Mouse (Mus musculus): ENCODE results near the gene Tmem54.

The Tmem54 gene

GRCm38 (mm10) chr4:129129387-129129786 is 24.0 kb downstream of the Tmem54 start:
- DNase-seq (ENCODE audit: low spot score), result no peak

- DNase-seq (ENCODE audit: low spot score), result peak; percentile 33
These were observed 24.8 kb downstream of the Tmem54 start for GRCm38 (mm10) chr4:129130149-129130548.

- DNase-seq (ENCODE audit: low spot score), result peak; percentile 45
These were observed 25.5 kb downstream of the Tmem54 start for GRCm38 (mm10) chr4:129130755-129131303.

GRCm38 (mm10) chr4:129134799-129135585 is 29.6 kb downstream of the Tmem54 start:
- DNase-seq (ENCODE audit: low spot score), result peak; percentile 79

DNA sequence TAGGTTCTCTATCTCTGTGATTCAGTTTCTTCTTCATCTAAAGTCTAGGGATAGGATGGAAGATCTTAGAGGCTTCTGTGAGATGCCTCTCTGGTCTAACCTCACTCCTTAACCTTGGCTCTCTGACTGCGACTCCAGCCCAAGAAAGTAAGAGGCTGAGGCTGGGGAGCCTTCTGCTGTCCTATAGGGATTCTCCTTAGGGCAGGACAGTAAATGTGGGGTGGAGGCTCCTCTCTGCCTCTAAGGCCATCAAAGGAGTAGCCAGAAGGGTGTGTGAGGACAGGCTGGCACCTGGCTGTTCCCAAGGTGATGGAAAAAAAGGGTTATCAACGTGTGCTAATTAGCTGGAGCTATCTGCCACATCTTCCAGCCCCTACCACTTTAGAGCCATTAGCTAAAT is 30.3 kb downstream of the Tmem54 start:
- no peak for DNase-seq (ENCODE audit: low spot score)

GRCm38 (mm10) chr4:129136189-129136578 is 30.8 kb downstream of the Tmem54 start:
- DNase-seq (ENCODE audit: low spot score), result no peak

GRCm38 (mm10) chr4:129136579-129137391 is 31.4 kb downstream of the Tmem54 start, which contains the start of gene Fndc5:
TSS of gene Fndc5 (plus strand) at chr4:129136999.
- DNase-seq (ENCODE audit: low spot score), result no peak

GRCm38 (mm10) chr4:129137392-129138321 is 32.3 kb downstream of the Tmem54 start:
- no peak for DNase-seq (ENCODE audit: low spot score)

DNA sequence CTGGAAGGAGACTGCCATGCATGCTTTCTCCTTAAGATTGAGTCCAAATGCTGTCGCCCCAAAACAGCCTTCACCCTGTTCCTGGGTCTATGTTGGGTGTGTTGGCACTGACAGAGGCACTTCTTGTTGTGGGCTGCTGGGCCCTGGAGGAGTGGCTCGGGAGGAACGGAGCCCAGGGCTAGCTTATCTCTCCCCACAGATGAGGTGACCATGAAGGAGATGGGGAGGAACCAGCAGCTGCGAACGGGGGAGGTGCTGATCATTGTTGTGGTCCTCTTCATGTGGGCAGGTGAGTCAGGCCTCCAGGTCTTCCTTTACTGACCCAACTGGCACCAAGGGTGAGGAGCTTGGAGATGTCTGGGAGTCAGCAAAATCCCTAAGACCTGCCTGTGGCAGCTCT is 34.3 kb downstream of the Tmem54 start:
- no peak for DNase-seq (ENCODE audit: low spot score)

DNA sequence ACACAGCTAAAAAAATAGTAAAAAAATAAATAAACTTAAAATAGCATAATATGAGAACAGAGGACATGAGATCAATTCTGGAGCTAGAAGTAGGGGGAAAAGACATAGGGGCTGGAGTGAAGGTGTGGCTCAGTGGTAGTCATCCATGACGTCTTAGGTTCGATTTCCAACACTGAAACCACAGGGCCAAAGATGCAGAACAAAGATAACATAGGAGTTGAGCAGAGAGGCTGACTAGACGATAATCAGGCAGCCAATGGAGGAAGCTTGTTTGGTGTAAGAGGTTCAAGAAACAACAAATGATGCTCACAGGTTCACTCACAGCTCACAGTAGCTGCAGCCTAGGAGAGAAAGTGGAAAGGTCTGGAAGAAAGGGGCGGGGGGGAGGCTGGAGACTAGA is 35.5 kb downstream of the Tmem54 start:
- no peak for DNase-seq (ENCODE audit: low spot score)

DNA sequence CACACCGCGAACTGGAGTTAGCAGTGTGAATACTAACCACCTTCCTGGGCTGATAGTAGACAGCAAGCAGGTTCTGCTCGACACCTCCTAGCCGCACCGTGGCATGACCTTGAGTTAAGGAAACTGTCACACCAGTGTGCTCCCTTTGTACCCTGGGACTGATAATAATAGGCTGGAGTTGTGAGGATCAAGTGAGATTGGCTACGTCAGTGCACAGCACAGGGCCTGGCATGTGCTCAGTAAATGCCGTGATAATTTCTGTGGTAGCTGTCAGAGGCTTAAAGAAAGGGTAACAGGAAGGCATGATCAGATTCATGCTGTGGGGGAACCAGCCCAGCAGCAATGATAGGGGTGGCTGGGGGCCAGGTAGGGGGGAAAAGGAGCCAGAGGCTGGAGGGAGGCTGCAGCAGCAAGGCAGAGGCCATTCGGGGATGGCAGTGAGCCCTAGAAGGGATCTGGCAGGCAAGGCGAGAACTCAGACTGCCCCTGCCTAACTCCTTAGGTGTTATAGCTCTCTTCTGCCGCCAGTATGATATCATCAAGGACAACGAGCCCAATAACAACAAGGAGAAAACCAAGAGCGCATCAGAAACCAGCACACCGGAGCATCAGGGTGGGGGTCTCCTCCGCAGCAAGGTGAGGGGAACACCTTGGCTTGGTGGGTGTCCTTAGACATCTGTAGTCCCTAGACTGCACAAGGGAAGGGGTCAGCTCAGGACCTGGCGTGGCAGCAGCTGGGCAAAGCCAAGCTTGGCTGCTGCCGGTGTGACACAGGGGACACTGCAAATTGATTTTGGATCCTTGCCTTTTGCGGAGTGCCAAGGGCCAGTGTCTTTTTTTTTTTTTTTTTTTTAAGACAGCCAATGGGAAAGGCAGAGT is 36.5 kb downstream of the Tmem54 start:
- DNase-seq (ENCODE audit: low spot score), result no peak

DNA sequence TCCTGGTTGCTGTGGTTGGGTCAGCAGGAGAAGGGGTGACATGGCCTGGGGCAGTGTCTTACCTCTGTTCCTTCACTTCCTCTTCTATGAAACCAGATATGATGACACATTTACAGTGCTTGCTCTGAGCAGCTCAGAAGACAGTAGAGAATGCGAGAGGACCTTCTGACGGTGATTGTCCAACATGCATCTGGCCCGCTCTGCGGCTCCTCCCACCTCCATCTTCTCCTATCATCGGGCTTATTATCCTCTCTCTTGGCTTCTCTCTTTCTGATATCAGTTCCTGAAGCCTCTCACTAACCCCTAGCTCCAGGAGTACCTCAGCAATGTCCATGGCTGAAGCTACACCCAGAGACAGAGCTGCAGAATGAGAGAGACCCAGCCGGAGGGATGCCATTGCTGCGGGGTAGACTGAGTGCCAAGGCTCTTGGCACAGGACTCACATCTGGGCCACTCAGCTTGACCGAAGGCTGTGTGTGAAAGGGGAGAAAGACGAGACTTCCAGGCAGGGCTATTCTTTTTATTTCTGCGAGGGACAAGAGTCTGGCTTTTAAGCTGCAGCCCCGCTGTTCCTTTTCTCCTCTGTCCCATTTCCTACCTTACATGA is 37.2 kb downstream of the Tmem54 start:
- no peak for DNase-seq (ENCODE audit: low spot score)

DNA sequence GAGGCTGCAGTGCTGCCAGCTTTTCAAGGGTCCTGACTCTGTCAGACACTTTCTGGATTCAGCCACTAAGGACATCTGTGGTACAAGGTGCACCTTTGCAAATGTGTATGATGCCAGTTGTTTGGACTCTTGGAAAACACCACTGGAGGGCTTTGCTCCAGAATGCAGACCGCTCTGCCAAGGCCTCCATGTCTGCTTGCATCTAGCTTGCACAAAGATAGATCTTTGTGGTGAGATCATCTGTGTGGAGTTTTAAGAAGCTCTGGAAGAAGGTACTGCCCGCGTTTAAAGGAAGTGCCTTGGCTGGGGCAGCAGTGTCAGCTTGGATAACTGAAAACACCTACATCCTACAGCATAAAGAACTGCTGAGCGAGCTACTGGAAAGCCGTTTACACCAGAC is 38.2 kb downstream of the Tmem54 start:
- DNase-seq (ENCODE audit: low spot score), result no peak

- DNase-seq (ENCODE audit: low spot score), result no peak
These were observed 39.3 kb downstream of the Tmem54 start for GRCm38 (mm10) chr4:129144401-129145367.

- no peak for DNase-seq (ENCODE audit: low spot score)
These were observed 40.1 kb downstream of the Tmem54 start for GRCm38 (mm10) chr4:129145411-129145810.

GRCm38 (mm10) chr4:129145943-129146342 is 40.6 kb downstream of the Tmem54 start:
- no peak for DNase-seq (ENCODE audit: low spot score)

DNA sequence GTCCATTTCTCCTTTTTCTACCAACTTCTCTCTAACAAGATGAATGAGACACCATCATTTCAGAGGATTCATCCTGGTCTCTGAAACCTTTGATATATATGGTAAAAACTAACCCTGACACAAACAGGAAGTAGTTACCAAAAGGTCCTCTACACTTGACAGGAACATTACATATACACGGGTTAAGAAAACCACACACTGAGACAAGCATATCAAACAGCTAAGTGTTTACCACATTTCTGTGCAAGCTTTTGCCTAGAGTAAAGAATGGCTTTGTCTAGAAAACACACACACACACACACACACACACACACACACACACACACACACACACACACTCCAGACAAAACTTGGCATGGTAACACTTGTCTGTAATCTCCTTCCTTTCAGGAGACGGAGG is 41.0 kb downstream of the Tmem54 start:
- DNase-seq (ENCODE audit: low spot score), result no peak

DNA sequence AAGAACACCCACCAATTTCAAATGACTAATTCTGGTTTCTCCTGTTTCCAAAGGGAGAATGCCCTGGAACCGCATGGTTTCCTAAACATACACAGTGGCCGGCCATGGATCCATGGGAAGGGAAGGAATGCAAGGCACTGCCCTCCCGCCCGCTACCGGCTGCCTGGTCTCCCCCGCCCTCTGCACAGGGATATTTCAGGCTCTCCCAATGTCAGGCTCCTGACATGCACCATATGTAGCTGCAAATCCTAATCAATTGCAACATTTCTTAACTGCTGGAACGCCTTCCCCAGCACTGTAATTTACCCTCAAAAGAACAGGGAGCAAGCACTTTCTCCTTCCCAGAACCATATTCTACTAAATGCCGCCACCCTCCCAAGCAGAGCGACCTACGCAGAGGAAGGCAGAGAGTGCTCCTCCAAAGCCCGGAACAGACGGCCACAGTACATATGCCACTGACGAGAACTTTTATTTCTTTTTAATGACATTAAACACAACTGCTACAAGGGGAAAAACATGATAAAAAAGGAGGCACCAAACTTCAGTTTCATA is 42.3 kb downstream of the Tmem54 start:
- no peak for DNase-seq (ENCODE audit: low spot score)

- DNase-seq (ENCODE audit: low spot score), result no peak
These were observed 44.0 kb downstream of the Tmem54 start for GRCm38 (mm10) chr4:129149321-129149720.

All from urinary bladder, postnatal 14 days (tissue).